Mouse (Mus musculus) stomach, postnatal 0 days (tissue): ENCODE data around the gene Gsta4. TPM values are rescaled to one million over a fixed set of nuclear protein-coding genes. Genes with fewer than 3 reads are reported as not detected.
A peak's percentile ranks its signal among the peaks of the same experiment; 100 is the strongest.

ENCODE experiments used
- ATAC-seq: fragments of 200-750 bp; cut with Nextera tagmentation; 2 replicates; pipeline ENCODE4 v1.8.0; 2017; ENCODE audit not compliant: low FRiP score, low TSS enrichment
- DNase-seq: peaks from one replicate; pipeline ENCODE4 v3.0.0-alpha.2; 2016; ENCODE audit warnings: low spot score
- H3K27ac ChIP-seq: fragments of 300-500 bp; sonication (generic); replicated peaks from 2 replicates; pipeline ENCODE4 v1.5.1; 2014; ENCODE audit warnings: mild to moderate bottlenecking, control low read depth
- H3K27me3 ChIP-seq: fragments of 300-500 bp; sonication (generic); 2 replicates; pipeline ENCODE4 v1.6.1; 2014; ENCODE audit warnings: low read length; ENCODE audit not compliant: control insufficient read depth, insufficient read depth
- H3K36me3 ChIP-seq: fragments of 300-500 bp; sonication (generic); 2 replicates; pipeline ENCODE4 v1.6.1; 2014; ENCODE audit warnings: low read length, mixed read lengths; ENCODE audit not compliant: control insufficient read depth, insufficient read depth
- H3K4me1 ChIP-seq: fragments of 300-500 bp; sonication (generic); replicated peaks from 2 replicates; pipeline ENCODE4 v1.6.1; 2014; ENCODE audit warnings: antibody characterized with exemption; ENCODE audit not compliant: control insufficient read depth, insufficient read depth
- H3K4me2 ChIP-seq: fragments of 300-500 bp; sonication (generic); replicated peaks from 2 replicates; pipeline ENCODE4 v1.6.1; 2014; ENCODE audit warnings: low read depth, mild to moderate bottlenecking, control low read depth, moderate library complexity
- H3K4me3 ChIP-seq: fragments of 300-500 bp; sonication (generic); 2 replicates; pipeline ENCODE4 v1.5.1; 2014; ENCODE audit warnings: low read depth, low read length, control low read depth
- H3K9ac ChIP-seq: fragments of 300-500 bp; sonication (generic); 2 replicates; pipeline ENCODE4 v1.6.1; 2014; ENCODE audit warnings: mild to moderate bottlenecking, low read length, control low read depth, mixed read lengths
- H3K9me3 ChIP-seq: fragments of 300-500 bp; sonication (generic); 2 replicates; pipeline ENCODE4 v1.6.1; 2016; ENCODE audit warnings: low read length; ENCODE audit not compliant: control insufficient read depth
- CTCF ChIP-seq: IDR thresholded peaks from 2 replicates; pipeline ENCODE4 v1.5.1; 2016; ENCODE audit warnings: antibody characterized with exemption, low read depth, mild to moderate bottlenecking, moderate library complexity
- EP300 ChIP-seq: optimal IDR thresholded peaks from 2 replicates; pipeline ENCODE3; 2016; ENCODE audit warnings: antibody characterized with exemption
- WGBS: fragments of 180-500 bp; shearing (Covaris S2); extraction: QIAGEN DNeasy Blood & Tissue Kit; methylation state at CpG from one replicate; pipeline ENCODE4 v1.1.7; 2014; 5-methylcytosine and 5-hydroxymethylcytosine counted together
- polyA plus RNA-seq: library from polyadenylated mRNA; unstranded; fragments of >200 nt; fragmentation: Nextera tagmentation; extraction: Ambion mirVana; gene quantifications from 2 replicates; pipeline ENCODE4 v1.2.1, GENCODE M21; 2015

Gsta4 gene
- polyA plus RNA-seq, 1 experiment from 2014 or later, result 1,515 TPM

DNA sequence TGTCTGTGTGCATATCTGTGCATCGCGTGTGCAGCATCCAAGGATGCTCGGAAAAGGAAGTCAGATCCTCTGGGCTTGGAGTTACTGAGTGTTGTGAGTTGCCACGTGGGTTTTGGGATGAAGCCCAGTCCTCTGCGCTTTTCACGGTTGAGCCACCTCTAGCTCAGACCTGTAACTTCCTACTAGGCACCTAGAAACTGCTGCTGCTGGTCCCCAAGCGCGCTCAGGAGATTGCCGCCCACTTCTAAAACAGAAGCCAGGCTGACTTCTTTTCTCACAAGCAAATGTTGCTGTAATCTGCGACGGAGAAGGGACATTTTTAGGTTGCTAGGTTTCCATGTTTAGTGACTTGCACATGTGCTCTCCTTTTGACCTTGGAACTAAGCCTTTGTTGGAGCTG, 12.5 kb downstream of the Gsta4 start:
- H3K4me3 ChIP-seq, result peak overlapping the region; percentile 8; the same call in 1 of the 2 replicates
- H3K9ac ChIP-seq, result no peak overlapping the region; the same call in 1 of the 2 replicates
- H3K27me3 ChIP-seq, result no peaks in the 10 kb centered on the region
- WGBS, result 57% methylated on average over 11 of the region's 11 CpGs
- no peak for ATAC-seq
- H3K9me3 ChIP-seq, result no peaks in the 10 kb centered on the region
- H3K4me2 ChIP-seq, result peak overlapping the region; percentile 43
- H3K36me3 ChIP-seq, result no peaks in the 10 kb centered on the region; the same call in 1 of the 2 replicates
- no peak for DNase-seq
- peak overlapping the region; percentile 65 for H3K27ac ChIP-seq
- TF ChIP-seq CTCF (no peak), EP300 (no peak)
- 0 out of 2 replicates have a peak, but pooled peaks cover 2% of the 10 kb centered on the region for H3K4me1 ChIP-seq

DNA sequence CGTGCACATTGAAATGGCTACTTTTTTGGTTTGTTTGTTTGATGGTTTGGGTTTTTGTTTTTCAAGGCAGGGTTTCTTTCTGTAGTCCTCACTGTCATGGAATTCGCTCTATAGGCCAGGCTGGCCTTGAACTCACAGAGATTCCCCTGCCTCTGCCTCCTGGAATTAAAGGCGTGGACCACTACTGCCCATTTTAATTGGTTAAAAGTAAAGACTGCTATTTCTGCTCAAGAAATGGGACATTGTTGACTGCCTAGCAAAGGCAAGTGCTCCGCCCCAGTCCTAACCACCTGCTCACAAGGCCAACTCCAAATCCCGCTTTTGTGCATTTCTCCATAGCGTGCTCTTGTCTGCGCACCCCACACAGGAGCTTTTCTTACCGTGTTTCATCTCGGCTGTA, 15.2 kb downstream of the Gsta4 start:
- Histone ChIP-seq H3K9me3 (no peaks in the 10 kb centered on the region), H3K9ac (no peak overlapping the region), H3K4me3 (no peak overlapping the region), H3K36me3 (no peaks in the 10 kb centered on the region; the same call in 1 of the 2 replicates), H3K4me2 (no peak overlapping the region), H3K4me1 (no peaks in the 10 kb centered on the region), H3K27ac (no peak overlapping the region), H3K27me3 (no peaks in the 10 kb centered on the region)
- TF ChIP-seq EP300, result no peak
- TF ChIP-seq CTCF, result no peak
- ATAC-seq (no peak), DNase-seq (no peak)
- WGBS, result 91% methylated on average over 9 of the region's 9 CpGs

DNA sequence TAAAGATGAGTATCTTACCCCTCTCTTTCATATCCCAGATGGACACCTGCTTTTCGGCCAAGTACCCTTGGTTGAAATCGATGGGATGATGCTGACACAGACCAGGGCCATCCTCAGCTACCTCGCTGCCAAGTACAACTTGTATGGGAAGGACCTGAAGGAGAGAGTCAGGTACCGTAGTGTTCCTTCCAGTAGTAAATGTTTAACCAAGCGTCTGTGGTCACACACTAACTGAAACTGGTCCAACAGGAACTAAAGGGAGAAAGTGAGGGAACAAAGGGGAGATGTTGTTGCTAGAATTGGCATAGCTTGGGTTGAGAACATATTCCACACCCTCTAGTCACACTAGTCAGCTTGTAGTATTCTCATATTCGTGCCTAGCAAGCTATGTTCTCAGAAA, 21.6 kb downstream of the Gsta4 start:
- Histone ChIP-seq H3K4me3 (no peak overlapping the region), H3K27me3 (no peaks in the 10 kb centered on the region), H3K27ac (peak overlapping the region; percentile 86), H3K9me3 (no peaks in the 10 kb centered on the region), H3K36me3 (no peaks in the 10 kb centered on the region; the same call in 1 of the 2 replicates), H3K4me1 (no peaks in the 10 kb centered on the region), H3K4me2 (no peak overlapping the region), H3K9ac (no peak overlapping the region)
- peak; percentile 56 for DNase-seq
- 60% methylated on average over 6 of the region's 6 CpGs for WGBS
- ATAC-seq, result peak; percentile 89
- no peak for TF ChIP-seq CTCF
- TF ChIP-seq EP300, result no peak

DNA sequence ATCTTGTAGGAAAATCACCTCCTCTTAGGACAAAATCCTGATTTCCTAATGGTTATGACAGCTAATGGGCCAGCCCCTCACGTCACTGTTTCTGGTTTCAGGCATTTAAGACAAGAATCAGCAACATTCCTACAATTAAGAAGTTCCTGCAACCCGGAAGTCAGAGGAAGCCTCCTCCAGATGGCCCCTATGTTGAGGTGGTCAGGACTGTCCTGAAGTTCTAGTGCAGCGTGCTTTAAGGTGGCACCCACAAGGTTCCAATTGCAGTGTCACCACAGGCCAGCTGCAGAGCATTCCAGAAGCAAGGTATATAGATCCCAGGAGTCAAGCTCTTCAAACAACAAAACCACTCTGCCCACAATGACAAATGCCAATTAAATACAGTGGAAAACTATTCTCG, 26.4 kb downstream of the Gsta4 start:
- peaks cover 3% of the 10 kb centered on the region; the same call in 1 of the 2 replicates for H3K4me1 ChIP-seq
- H3K4me3 ChIP-seq, result no peak overlapping the region
- ATAC-seq, result no peak
- no peak for TF ChIP-seq EP300
- H3K9ac ChIP-seq, result no peak overlapping the region
- no peak for DNase-seq
- no peaks in the 10 kb centered on the region for H3K27me3 ChIP-seq
- H3K4me2 ChIP-seq, result no peak overlapping the region
- no peaks in the 10 kb centered on the region; the same call in 1 of the 2 replicates for H3K36me3 ChIP-seq
- 54% methylated on average over 4 of the region's 4 CpGs for WGBS
- no peaks in the 10 kb centered on the region for H3K9me3 ChIP-seq
- peak overlapping the region; percentile 45; the same call in 1 of the 2 replicates for H3K27ac ChIP-seq

DNA sequence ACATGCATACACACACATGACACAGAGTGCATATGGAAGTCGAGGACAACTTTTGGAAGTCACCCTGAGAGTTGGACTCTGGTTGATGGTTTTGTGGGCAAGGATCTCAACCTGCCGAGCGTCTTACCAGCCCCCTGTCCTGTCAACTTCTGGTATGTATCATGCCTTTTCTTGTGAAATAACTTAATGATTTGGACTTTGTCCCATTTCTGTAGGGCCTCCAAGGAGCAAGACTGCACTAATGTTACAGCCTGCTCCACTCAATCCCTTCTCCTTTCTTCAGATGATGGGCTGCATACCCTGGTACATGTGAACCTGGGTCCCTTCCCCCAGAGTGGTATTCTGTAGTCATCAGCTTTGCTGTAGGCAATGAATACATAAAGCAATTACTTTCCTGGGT, 27.5 kb downstream of the Gsta4 start:
- H3K4me3 ChIP-seq, result no peak overlapping the region
- ATAC-seq, result no peak
- 86% methylated on average over 3 of the region's 3 CpGs for WGBS
- no peak overlapping the region for H3K4me2 ChIP-seq
- H3K9me3 ChIP-seq, result no peaks in the 10 kb centered on the region
- H3K4me1 ChIP-seq, result peaks cover 3% of the 10 kb centered on the region; the same call in 1 of the 2 replicates
- TF ChIP-seq CTCF, result no peak
- TF ChIP-seq EP300, result no peak
- H3K36me3 ChIP-seq, result no peaks in the 10 kb centered on the region; the same call in 1 of the 2 replicates
- H3K27ac ChIP-seq, result 0 out of 2 replicates have a peak overlapping the region, but pooled peaks have one; percentile 30
- no peaks in the 10 kb centered on the region for H3K27me3 ChIP-seq
- H3K9ac ChIP-seq, result no peak overlapping the region
- DNase-seq, result no peak

DNA sequence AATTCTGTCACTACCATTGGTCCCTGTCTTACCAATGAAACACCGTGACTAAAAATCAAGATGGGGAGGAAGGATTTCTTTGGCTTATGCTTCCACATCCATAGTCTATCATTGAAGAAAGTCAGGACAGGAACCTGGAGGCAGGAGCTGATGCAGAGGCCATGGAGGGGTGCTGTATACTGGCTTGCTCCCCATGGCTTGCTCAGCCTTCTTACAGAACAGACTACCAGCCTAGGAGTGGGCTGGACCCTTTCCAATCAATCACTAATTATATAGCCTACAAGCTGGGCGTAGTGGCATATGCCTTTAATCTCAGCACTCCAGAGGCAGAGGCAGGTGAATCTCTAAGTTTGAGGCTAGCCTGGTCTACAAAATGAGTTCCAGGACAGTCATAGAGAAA, 28.2 kb downstream of the Gsta4 start:
- H3K4me2 ChIP-seq, result no peak overlapping the region
- no peaks in the 10 kb centered on the region for H3K9me3 ChIP-seq
- no peak for TF ChIP-seq CTCF
- no peak for TF ChIP-seq EP300
- H3K27ac ChIP-seq, result 0 out of 2 replicates have a peak overlapping the region, but pooled peaks have one; percentile 30
- 92% methylated on average over 2 of the region's 2 CpGs for WGBS
- no peak for DNase-seq
- ATAC-seq, result no peak
- no peak overlapping the region for H3K9ac ChIP-seq
- H3K4me3 ChIP-seq, result no peak overlapping the region
- H3K36me3 ChIP-seq, result no peaks in the 10 kb centered on the region; the same call in 1 of the 2 replicates
- H3K4me1 ChIP-seq, result peaks cover 3% of the 10 kb centered on the region; the same call in 1 of the 2 replicates
- no peaks in the 10 kb centered on the region for H3K27me3 ChIP-seq
